Mouse (Mus musculus): ENCODE results near the gene Csrp3.

Csrp3 gene

GRCm38 (mm10) chr7:48847820-48848650 is at the start of gene Csrp3:
Gene Csrp3 (minus strand): TSS chr7:48848033.
- DNase-seq, result no peak

DNA sequence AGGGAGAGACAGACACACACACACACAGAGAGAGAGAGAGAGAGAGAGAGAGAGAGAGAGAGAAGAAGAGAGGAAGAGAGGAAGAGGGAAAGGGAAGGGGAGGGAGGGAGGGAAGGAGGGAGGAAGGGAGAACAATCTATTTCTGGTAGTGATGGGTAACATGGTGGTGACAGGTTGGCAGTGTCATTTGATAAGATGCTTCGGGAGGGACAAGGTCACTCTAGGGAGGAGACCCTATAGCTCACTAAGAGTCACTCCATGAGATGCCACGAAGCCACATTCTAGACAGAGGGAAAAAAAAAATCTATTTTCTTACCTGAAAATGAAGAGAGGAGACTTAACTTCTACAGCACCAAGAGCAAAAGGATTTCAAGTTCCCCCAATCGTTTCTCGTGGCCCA is 48.2 kb upstream of the Csrp3 start:
- DNase-seq, result no peak

GRCm38 (mm10) chr7:48895475-48895874 is 47.6 kb upstream of the Csrp3 start:
- no peak for DNase-seq

DNA sequence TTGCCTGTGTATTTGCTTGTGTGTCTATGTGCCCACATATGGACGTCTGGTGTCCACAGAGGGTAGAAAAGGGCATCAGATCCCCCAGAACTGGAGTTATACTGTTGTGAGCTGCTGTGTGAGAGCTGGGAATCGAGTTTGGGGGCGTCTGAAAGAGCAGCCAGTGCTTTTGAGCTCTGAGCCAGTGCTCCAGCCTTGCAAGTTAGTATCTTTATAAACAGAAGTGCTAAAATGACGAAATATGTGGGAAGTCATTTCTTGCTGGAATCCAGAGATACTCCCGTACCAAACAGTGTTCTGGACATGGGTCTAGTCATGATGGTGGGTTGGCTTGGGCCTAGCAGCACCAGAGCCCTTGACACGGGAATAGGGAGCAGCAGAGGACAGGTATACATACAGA is 46.9 kb upstream of the Csrp3 start:
- no peak for DNase-seq

DNA sequence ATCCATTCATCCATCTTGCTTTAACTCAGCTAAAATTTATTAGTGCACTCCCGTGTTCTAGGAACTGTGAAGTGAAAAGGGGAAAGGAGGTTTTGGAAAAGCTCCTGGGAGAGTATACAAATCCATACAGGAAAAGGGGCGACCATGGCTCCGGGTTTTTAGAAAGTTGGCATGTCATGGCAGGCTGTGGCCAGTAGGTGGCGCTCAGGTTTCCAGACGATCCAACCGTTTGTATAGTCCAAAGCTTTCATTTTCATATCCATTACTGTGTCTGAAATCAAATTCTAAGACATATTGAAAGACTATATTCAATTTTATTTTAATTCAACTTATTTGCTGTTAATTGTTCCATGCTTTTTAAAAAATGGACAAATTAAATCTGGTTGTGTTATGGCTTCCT is 46.3 kb upstream of the Csrp3 start:
- DNase-seq, result peak; percentile 19 to 67

- no peak for DNase-seq
Observed at GRCm38 (mm10) chr7:48893093-48893492, 45.3 kb upstream of the Csrp3 start.

DNA sequence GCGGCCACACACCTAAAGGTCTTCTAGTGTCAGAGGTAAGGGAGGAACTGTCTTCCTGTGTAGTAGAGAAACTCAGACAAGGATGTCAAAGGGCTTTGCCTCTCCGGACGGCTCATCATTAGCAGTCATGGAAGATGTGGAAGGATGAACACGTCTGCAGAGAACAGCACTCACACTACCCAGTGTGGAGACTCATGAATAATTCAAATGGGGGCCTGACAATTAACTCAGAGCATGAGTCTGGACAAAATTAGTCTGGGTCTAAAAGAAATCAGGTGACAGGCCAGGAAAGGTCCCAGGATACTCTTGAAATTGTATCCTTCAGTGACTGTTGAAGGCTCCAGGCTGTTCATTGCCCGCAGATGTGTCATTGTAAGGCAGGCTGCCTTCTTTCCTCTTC is 43.2 kb upstream of the Csrp3 start:
- DNase-seq, result no peak

GRCm38 (mm10) chr7:48888751-48889150 is 40.9 kb upstream of the Csrp3 start:
- DNase-seq, result no peak

- no peak for DNase-seq
Observed at GRCm38 (mm10) chr7:48887973-48888372, 40.1 kb upstream of the Csrp3 start.

- DNase-seq, result no peak
Observed at GRCm38 (mm10) chr7:48884266-48884611, 36.4 kb upstream of the Csrp3 start.

DNA sequence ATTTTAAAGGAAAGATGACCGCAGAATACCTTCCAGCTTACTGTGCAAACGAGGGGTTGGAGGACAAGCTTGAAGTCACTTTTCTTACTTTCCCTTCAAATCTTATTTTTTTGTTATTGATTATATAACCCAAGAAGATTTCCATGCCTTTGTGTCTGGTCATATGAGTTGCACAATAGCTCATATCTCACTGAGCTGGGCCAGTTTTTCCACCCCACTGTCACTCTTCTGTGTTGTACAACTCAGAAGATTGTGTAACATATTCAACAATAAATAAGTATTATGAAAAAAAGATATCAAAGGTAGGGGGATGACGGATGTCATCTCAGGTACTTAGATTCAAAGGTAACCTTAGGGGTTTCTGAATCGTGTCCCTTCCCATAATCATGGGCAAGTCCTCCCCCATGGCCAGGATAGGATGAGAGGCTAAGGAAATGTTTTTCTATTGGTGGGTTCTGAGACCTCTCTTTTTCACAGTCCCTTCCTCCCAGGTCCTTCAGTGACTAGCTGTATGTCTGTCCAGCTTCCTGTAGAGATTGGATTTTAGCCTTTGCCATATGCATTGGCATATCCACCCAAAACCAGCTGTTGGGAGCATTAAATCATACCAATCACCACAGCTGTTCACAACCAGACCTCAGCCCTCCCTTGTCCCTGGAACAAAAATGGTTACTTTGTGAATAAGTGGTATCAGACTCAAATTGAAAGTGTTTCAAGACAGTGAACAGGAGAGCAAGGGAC is 35.9 kb upstream of the Csrp3 start:
- no peak for DNase-seq

DNA sequence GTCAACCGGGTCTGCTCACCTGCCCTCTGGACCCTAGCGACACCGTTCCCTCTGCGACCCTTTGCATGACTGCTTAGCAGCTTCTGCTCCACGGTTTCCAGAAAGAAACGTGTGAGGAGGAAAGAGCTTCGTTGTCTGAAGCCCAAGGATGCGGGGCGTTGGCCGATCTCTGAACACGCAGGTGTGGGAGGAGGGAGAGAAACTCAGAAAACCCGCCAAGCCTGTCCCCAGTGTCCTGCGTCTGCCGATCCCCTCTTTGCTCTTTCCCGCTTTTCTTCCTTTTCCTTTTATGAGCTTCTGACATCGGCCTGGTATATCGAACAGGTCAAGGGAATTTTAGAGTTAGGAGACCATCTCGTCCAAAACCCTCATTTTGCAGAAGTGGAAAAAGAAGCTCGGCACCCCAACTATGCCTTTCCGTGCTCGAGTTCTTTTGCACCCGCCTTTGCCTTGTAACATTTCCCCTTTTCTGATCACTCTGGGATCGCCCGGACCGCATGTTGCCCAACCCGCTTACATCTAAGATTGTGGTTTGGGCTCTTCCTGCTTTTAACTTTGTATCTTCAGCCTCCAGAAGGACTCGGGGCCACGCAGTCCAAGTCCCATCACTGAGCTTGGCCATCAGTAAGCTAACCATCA is 34.3 kb upstream of the Csrp3 start:
- no peak for DNase-seq

DNA sequence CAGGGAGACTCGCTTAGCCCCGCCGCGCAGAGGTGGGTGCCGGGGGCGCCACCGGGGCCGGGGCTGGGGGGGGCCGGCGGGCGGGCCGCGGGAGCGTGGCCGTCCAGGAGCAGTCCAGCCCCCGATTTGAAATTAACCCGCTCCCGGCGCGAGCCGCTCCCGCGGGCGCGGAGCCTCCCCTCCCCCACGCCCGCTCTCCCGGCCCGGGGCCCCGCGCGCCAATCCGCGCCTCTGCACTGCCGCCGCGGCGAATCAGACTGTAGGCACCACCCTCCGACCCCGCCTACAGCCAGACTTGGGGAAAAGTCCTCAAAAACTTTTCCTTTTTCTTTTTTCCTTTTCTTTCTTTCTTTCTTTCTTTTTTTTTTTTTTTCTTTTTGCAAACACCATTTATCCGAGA is 33.7 kb upstream of the Csrp3 start, which contains the start of gene E2f8:
E2f8 (minus strand) TSS at position 111 of the 400 bp plus-strand sequence.
- peak; percentile 44 to 65 for DNase-seq

DNA sequence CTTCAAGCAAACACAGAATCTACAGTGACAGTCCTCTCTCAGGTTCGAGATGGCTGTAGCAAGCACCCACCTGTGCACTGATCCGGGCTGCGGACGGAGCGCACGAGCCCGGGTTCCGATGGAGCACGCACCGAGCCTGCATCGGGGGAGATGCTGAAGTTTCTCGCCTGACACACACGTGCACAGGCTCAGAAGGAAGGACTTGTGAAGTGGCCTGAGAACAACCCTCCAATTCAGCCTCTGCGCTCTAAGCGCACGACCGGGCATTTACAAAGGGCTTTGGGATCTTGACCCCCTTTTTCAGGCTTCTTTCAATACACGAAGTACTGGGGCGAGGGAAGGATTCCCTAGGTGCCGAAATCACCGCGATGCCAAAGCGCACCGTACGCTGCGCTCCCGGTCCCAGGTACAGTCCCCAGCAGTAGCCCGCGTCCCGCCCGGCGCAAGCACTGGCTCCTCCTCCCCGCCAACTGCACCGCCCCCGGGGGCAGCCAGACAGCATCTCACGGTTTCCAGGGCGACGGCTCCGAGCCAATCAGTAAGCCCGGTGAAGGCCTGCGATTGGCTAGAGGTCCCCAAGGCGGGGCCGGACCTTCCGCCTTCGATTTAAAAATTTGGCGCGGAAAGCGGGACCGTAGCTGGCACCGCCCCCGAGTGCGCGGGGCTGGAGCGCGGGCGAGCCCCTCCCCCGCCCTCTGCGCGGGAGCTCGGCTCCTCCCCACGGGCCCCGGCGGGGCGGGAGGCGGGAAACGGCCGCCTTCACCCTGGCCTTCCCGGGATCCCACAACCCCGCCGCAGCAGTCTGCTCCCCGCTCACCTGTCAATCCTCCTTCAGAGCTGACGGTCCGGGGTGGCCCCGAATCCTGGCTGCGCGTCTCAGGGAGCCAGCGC is 33.0 kb upstream of the Csrp3 start:
- DNase-seq, result peak; percentile 94 to 95

DNA sequence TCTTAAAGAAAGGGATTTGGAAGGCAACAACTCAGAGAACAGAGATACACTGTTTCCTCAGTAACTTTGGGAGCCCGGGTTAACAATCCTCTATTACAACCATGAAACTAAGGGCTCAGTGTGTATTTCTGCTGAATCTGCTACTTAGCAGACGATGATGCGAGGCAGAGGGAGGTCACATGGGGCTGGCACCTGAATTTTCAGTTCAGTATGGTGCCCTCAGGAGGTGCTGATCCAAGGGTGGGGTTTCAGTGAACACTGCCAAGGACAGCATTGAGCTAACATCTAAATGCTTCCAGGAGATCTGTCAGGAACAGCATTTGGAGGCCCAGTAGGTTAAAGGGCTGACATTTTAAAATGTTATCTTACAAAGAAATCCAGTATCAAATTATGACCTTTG is 31.7 kb upstream of the Csrp3 start:
- DNase-seq, result no peak

DNA sequence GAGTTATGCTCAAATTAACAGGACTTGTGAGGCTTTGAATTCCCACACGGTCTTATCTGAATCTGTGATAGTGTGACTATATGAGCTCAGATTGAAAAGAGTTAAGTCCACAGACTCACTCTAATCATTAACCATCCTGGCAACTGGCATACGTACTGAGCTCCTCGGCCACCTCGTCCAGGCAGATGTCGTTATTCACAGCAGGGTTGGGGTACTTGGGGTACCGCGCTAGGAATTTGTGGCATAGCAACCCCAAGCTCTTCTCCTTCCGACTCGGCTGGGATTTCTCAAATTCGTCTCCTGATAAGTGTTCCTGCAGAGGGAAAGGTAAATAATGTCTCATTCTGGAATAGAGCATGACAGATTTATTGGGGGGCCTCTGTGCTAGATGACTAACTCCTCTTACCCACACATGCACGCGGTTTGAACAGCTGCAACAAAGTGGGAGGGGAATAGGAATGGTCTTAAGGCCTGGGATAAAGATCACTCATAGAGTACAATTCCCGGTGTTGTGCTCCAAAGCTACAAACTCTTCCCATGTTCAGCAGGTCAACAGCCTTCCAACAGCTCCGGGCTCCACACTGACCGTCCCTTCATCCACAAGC is 30.1 kb upstream of the Csrp3 start:
- no peak for DNase-seq

DNA sequence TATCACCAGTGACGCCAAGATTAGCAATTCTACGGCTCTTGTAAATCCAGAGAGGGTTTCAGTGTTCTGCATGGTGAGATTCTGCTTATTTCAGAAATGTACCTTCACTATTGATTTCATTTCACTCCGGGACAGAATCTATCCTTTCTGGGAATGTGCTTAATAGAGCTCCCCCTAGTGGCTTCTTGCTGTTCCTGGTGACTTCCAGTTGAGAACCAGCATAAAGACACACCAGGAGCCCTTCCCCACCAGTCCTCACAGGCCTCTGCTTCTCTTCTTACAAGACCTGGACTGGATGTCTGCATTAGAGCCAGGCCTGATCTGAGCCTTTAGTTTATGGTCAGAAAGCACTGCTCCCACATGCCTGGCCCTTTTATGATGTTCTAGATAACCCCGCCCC is 28.7 kb upstream of the Csrp3 start:
- peak; percentile 40 to 44 for DNase-seq

DNA sequence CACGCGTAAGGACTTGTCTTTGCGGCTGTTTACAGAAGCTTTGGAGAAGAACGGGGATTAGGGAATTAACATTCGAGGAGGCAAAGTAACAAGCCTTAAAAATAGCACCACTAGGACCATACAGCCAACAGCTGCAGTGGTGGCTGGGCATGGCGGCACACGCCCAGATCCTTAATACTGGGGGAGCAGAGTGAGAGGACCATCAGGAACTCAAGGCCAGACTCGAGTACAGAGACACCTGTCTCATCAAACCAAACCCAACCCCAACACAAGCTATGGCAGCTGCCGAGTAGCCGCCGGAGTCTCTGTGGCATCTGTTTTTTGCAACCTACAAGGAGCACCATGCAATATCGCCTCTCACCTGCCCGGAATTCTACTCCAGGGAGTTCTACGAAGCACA is 27.3 kb upstream of the Csrp3 start:
- no peak for DNase-seq

DNA sequence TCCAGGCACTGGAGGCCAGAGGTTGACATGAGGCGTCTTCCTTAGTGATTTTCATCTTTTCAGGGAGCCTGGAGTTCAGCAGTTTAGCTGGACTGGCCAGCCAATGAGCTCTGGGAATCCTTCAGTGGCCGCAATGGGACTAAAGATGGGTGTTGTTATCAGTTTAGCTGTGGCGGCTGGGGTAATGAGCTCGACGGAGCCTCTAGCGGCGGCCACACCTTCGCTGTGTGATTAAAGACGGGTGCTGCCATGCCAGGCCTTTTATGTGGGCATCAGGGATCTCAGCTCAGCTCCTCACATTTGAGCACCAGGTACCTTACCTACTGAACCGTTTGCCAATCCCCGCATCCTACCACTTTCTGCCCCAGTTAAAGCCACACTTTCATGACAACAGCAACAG is 23.5 kb upstream of the Csrp3 start:
- no peak for DNase-seq

GRCm38 (mm10) chr7:48870579-48871180 is 22.8 kb upstream of the Csrp3 start:
- no peak for DNase-seq

DNA sequence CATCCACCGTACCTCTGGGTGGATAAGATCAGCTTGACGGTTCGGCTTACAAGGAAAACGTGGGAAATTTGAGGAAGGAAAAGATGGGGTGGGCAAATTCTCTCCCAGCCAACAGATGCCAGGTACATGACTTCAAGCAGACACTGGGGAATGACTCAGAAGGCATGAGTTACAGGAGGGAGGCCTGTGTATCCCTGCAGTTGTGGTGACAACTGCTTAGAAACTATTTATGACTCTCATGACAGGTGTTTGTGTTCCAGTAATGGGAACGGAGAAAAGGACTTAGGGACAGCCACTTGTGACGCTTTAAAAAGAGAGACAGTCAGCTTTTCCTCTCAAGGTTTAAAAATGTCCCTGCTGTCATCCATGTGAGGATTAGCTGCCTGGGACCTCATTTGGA is 22.3 kb upstream of the Csrp3 start:
- DNase-seq, result no peak

DNA sequence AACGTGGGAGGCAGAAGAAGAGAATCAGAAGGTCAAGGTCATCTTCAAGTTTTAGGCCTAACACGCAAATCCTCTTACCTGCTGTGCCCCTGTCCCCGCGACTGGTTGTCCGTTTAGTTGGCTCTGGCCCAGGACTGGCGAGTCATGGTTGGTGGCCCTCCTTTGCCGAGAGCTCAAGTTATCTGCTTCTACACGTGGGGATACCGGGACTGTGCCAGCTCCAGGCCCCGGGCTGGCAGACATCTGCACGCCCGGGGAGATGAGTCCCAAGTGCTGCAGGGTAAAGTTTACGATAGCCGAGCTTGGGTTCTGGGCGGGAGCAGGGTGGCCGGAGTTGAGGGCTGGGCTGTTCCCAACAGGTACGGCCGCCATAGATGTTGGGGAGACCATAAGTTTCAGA is 19.7 kb upstream of the Csrp3 start:
- no peak for DNase-seq
